Mouse (Mus musculus) forebrain, embryonic 10.5 days (tissue): ENCODE measurements around the gene Dnah12. TPM values are rescaled to one million over a fixed set of nuclear protein-coding genes. Genes with fewer than 3 reads are reported as not detected.
"Not testable (repeated sequence)": the region's sequence is repeated elsewhere in the genome, so short reads cannot be mapped to it uniquely, and the experiment has no call there.

ENCODE experiments used
- DNase-seq: peaks from one replicate; pipeline ENCODE4 v3.0.0-alpha.2; 2017; ENCODE audit warnings: low spot score; ENCODE audit errors: extremely low spot score
- H3K27ac ChIP-seq: fragments of 300-500 bp; sonication (generic); 2 replicates; pipeline ENCODE4 v1.5.1; 2016; ENCODE audit warnings: mild to moderate bottlenecking
- H3K27me3 ChIP-seq: fragments of 300-500 bp; sonication (generic); 2 replicates; pipeline ENCODE4 v1.6.1; 2016; ENCODE audit warnings: mild to moderate bottlenecking; ENCODE audit not compliant: poor library complexity, severe bottlenecking
- H3K36me3 ChIP-seq: fragments of 300-500 bp; sonication (generic); replicated peaks from 2 replicates; pipeline ENCODE4 v1.6.1; 2016; ENCODE audit warnings: mild to moderate bottlenecking, moderate library complexity
- H3K4me1 ChIP-seq: fragments of 300-500 bp; sonication (generic); 2 replicates; pipeline ENCODE4 v1.6.1; 2016
- H3K4me3 ChIP-seq: fragments of 300-500 bp; sonication (generic); 2 replicates; pipeline ENCODE4 v1.5.1; 2016; ENCODE audit warnings: mild to moderate bottlenecking, moderate library complexity
- H3K9me3 ChIP-seq: fragments of 300-500 bp; sonication (generic); 2 replicates; pipeline ENCODE4 v1.6.1; 2016; ENCODE audit warnings: mild to moderate bottlenecking, moderate library complexity
- WGBS: fragments of 180-500 bp; shearing (Covaris S2); methylation state at CpG from one replicate; pipeline ENCODE4 v1.1.7; 2016; 5-methylcytosine and 5-hydroxymethylcytosine counted together
- polyA plus RNA-seq: library from polyadenylated mRNA; unstranded; fragments of >200 nt; fragmentation: Nextera tagmentation; extraction: Ambion mirVana; gene quantifications from 2 replicates; pipeline ENCODE4 v1.2.1, GENCODE M21; 2016

Dnah12 gene
- polyA plus RNA-seq, 1 experiment from 2014 or later: not detected

DNA sequence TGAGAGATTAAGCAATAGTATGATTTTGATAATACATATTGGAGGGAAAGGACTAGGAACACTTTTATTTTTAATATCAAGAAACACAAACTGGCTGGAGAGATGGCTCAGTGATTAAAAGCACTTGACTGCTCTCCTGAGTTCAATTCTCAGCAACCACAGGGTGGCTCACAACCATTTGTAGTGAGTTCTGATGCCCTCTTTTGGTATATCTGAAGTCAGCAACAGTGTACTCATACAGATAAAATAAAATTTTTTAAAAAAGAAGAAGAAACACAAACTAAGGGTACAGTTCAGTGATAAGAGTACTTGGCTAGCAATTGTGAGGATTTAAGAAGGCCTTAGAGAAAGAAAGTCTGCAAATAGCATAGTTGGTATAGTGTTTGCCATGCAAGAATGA, 22.1 kb upstream of the Dnah12 start:
- no peak overlapping the region for H3K27ac ChIP-seq

GRCm38 (mm10) chr14:26671870-26672615, 21.0 kb upstream of the Dnah12 start:
- H3K27ac ChIP-seq, H3K4me3 ChIP-seq, H3K9me3 ChIP-seq, H3K27me3 ChIP-seq, DNase-seq, H3K36me3 ChIP-seq: not testable (repeated sequence)
- 59% methylated on average over 17 of the region's 17 CpGs for WGBS
- H3K4me1 ChIP-seq: peaks cover 27% of the 10 kb centered on the region

More for the DNA sequence above, 22.1 kb upstream of the Dnah12 start:
- Histone ChIP-seq H3K27me3 (no peaks in the 10 kb centered on the region), H3K4me1 (peaks cover 37% of the 10 kb centered on the region), H3K9me3 (no peaks in the 10 kb centered on the region), H3K36me3 (peaks cover 10% of the 10 kb centered on the region), H3K4me3 (peak overlapping the region; percentile 94; the same call in 1 of the 2 replicates)
- DNase-seq: no peak

- 90% methylated on average over 2 of the region's 2 CpGs for WGBS
- not testable (repeated sequence) for H3K27ac ChIP-seq, H3K9me3 ChIP-seq, DNase-seq, H3K36me3 ChIP-seq, H3K4me3 ChIP-seq, H3K27me3 ChIP-seq, H3K4me1 ChIP-seq
These were observed 18.5 kb upstream of the Dnah12 start for GRCm38 (mm10) chr14:26674476-26675169.

GRCm38 (mm10) chr14:26675371-26675770, 17.7 kb upstream of the Dnah12 start:
- Histone ChIP-seq H3K9me3 (no peaks in the 10 kb centered on the region), H3K27ac (no peak overlapping the region)
- WGBS: 21% methylated on average over 12 of the region's 12 CpGs

DNA sequence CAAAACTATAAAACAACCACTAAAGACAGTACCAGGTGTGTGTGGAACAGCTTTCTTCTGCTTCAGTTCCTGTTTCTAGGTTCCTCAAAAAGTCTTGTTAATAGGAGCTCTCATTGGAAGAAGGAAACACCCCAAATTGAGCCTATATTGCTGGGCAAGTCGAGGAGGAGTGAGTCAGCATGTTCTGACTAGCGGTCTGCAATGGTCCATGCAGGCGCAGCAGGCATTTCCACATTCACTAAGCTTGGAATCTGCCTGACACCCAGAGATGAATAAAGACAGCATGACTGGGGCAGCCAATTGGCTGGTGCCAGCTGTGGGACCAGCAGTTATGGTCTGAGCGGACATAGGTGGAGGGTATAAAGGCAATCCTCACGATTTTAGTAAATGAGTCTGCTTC, 17.3 kb upstream of the Dnah12 start:
- 75% methylated on average over 5 of the region's 5 CpGs for WGBS
- Histone ChIP-seq H3K27ac (no peak overlapping the region), H3K4me1 (peaks cover 1% of the 10 kb centered on the region; the same call in 1 of the 2 replicates), H3K27me3 (no peaks in the 10 kb centered on the region), H3K4me3 (no peak overlapping the region), H3K9me3 (no peaks in the 10 kb centered on the region), H3K36me3 (no peaks in the 10 kb centered on the region)
- DNase-seq: no peak

More at GRCm38 (mm10) chr14:26675371-26675770, 17.7 kb upstream of the Dnah12 start:
- Histone ChIP-seq H3K27me3 (no peaks in the 10 kb centered on the region), H3K4me1 (peaks cover 5% of the 10 kb centered on the region), H3K4me3 (no peak overlapping the region), H3K36me3 (no peaks in the 10 kb centered on the region)
- peak; percentile 27 for DNase-seq

GRCm38 (mm10) chr14:26690727-26691126, 2.3 kb upstream of the Dnah12 start:
- H3K27me3 ChIP-seq: no peaks in the 10 kb centered on the region
- 79% methylated on average over 2 of the region's 2 CpGs for WGBS
- no peak overlapping the region for H3K27ac ChIP-seq
- no peak for DNase-seq
- H3K9me3 ChIP-seq: no peaks in the 10 kb centered on the region
- no peaks in the 10 kb centered on the region for H3K36me3 ChIP-seq
- no peak overlapping the region for H3K4me3 ChIP-seq
- H3K4me1 ChIP-seq: no peaks in the 10 kb centered on the region

DNA sequence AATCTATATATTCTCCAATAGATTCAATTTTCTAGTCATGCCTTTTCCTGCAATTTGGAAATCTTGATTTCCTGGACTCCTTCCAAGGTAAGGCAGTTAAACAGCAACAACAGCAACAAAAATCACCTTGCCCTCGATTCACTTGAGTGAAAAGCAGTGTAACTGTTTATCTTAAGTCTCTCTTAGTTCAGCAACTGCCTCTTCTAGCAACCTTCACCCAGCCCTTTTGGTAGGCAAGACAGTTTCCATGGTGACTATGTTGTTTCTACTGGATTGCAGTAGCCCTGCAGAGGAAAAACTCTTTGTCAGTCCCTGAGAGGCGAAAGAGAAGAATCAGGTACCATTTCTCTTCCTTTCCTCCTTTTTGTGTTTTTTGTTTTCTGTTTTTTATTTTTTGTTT, 1.7 kb upstream of the Dnah12 start:
- WGBS: 82% methylated on average over 2 of the region's 2 CpGs
- no peaks in the 10 kb centered on the region for H3K36me3 ChIP-seq
- no peak for DNase-seq
- H3K27me3 ChIP-seq: no peaks in the 10 kb centered on the region
- H3K27ac ChIP-seq: no peak overlapping the region
- no peak overlapping the region for H3K4me3 ChIP-seq
- no peaks in the 10 kb centered on the region for H3K4me1 ChIP-seq
- H3K9me3 ChIP-seq: no peaks in the 10 kb centered on the region

GRCm38 (mm10) chr14:26697912-26698311, 4.8 kb downstream of the Dnah12 start:
- H3K27ac ChIP-seq: no peak overlapping the region
- no peaks in the 10 kb centered on the region for H3K4me1 ChIP-seq
- H3K27me3 ChIP-seq: no peaks in the 10 kb centered on the region
- no peak overlapping the region for H3K4me3 ChIP-seq
- DNase-seq: no peak
- H3K36me3 ChIP-seq: no peaks in the 10 kb centered on the region
- no peaks in the 10 kb centered on the region for H3K9me3 ChIP-seq

GRCm38 (mm10) chr14:26705246-26705645, 12.2 kb downstream of the Dnah12 start:
- H3K4me1 ChIP-seq, H3K27ac ChIP-seq, H3K4me3 ChIP-seq, DNase-seq, H3K27me3 ChIP-seq, H3K36me3 ChIP-seq, H3K9me3 ChIP-seq: not testable (repeated sequence)
- 88% methylated on average over 5 of the region's 5 CpGs for WGBS

DNA sequence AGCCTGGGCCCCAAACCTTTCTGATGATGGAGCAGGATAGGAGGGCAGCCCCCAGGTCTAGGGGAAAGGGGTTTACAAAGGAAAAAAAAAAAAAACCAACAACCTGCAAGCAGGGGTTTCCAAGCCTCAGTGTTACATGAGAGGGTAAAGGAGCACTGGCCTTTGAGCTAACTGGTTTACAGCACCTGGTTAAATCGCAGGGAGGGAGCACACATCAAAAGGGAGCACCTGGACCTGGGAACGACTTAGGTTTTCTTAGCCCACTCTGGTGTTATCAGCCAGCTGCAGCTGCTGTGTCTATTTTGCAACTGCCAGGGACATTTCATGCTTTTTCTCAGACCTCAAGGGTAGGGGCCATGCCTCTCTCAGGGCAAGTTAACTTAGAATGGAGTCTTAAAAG, 26.6 kb downstream of the Dnah12 start:
- H3K36me3 ChIP-seq, H3K9me3 ChIP-seq, DNase-seq, H3K27ac ChIP-seq, H3K4me1 ChIP-seq, H3K27me3 ChIP-seq, H3K4me3 ChIP-seq: not testable (repeated sequence)
- 75% methylated on average over 2 of the region's 2 CpGs for WGBS

DNA sequence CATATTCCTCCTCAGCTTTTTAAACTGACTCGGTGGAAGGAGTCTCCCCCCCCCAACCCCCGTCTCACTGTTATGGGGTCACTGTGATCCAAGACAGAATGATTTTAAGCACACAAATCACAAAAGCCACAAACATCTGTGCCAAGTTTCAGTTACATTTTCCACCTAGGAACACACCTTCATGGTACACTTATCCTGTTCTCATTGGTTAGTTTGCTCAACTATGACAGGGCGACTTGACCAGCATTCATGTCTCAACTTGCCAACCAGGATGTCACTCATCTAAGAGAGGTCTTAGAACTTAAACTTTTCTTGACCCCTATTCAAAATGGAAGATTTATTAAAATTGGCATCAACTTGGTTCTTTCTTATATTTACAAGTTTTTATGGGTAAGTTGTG, 31.8 kb downstream of the Dnah12 start:
- Histone ChIP-seq H3K4me3 (no peak overlapping the region), H3K9me3 (peaks cover 5% of the 10 kb centered on the region; the same call in 1 of the 2 replicates), H3K36me3 (no peaks in the 10 kb centered on the region), H3K27ac (no peak overlapping the region), H3K4me1 (no peaks in the 10 kb centered on the region), H3K27me3 (no peaks in the 10 kb centered on the region)
- WGBS: 88% methylated on average over 3 of the region's 3 CpGs
- no peak for DNase-seq

DNA sequence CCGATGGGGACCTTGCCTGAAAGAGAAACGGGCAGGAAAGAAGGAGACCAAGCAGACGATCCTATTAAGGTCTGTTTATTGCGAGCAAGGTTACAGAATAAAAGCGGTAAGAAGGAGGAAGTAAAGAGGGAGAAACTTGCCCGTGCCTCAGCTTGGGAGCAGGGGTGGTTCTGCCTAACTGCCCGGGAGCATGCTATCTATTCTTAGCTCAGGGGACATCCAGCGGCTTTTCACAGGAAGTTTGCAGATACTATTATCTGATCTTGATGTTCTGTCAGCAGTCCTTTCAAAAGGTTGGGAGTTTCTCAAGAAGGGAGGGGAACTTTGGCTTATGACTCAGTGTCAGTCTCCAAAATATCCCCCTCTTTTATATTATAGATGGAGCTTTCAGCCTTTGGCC, 65.5 kb downstream of the Dnah12 start:
- WGBS: 78% methylated on average over 8 of the region's 8 CpGs
- Histone ChIP-seq H3K27me3 (no peaks in the 10 kb centered on the region), H3K9me3 (peaks cover 9% of the 10 kb centered on the region; the same call in 1 of the 2 replicates), H3K4me3 (no peak overlapping the region), H3K27ac (no peak overlapping the region), H3K36me3 (no peaks in the 10 kb centered on the region), H3K4me1 (no peaks in the 10 kb centered on the region)
- no peak for DNase-seq

- Histone ChIP-seq H3K27ac (no peak overlapping the region), H3K4me3 (no peak overlapping the region), H3K4me1 (no peaks in the 10 kb centered on the region), H3K27me3 (no peaks in the 10 kb centered on the region), H3K36me3 (no peaks in the 10 kb centered on the region), H3K9me3 (peaks cover 20% of the 10 kb centered on the region)
- 93% methylated on average over 6 of the region's 6 CpGs for WGBS
- DNase-seq: no peak
These were observed 71.8 kb downstream of the Dnah12 start for GRCm38 (mm10) chr14:26764827-26765226.
